Mouse (Mus musculus) erythroblast, adult 5-6 weeks (primary cell): Measurements from ENCODE around the gene Pqlc2. TPM values are rescaled to one million over a fixed set of nuclear protein-coding genes. Genes with fewer than 3 reads are reported as not detected.

Experiments
- ATAC-seq: replicated peaks from 2 replicates; pipeline ENCODE4 v1.8.0; 2016; ENCODE audit warnings: moderate number of reproducible peaks, mild to moderate bottlenecking, moderate TSS enrichment, inconsistent platforms; ENCODE audit not compliant: poor library complexity, low FRiP score, severe bottlenecking
- total RNA-seq, 2 experiments: library from RNA; stranded (forward) in 1 of 2; stranded (reverse) in 1 of 2; fragments of 150-400 nt in 1 of 2; fragments of 200-764, 138-1000 nt in 1 of 2; gene quantifications; 2 replicates each; pipeline versions ENCODE4 v1.2.3 to v1.2.4; 2015 to 2017; ENCODE audit warnings: low replicate concordance in 2 of 2

Gene Pqlc2
- total RNA-seq, 2 experiments from 2014 or later = 1.5 TPM; not detected in 1

DNA sequence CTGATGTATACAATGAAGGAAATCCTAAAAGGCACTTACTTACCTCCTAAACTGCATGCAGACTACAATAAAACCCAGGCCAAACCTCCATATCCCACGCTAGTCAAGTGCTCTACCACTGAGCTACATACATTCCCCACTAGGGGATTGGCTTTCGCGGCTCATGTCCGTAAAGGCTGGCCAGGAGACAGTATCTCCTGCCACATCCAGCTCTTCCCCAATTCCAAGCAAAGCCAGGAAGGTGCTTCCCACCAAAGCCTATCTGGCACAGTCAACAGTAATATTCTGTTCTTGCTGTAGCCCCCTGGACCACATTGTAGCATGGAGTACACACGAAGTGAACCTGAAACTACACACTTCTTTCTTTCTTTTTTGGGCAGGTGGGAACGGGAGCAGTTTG lies 857 bp downstream of the Pqlc2 start:
- no peak for ATAC-seq

- no peak for ATAC-seq
Measured at GRCm38 (mm10) chr4:139307916-139308315, 2.6 kb downstream of the Pqlc2 start.

DNA sequence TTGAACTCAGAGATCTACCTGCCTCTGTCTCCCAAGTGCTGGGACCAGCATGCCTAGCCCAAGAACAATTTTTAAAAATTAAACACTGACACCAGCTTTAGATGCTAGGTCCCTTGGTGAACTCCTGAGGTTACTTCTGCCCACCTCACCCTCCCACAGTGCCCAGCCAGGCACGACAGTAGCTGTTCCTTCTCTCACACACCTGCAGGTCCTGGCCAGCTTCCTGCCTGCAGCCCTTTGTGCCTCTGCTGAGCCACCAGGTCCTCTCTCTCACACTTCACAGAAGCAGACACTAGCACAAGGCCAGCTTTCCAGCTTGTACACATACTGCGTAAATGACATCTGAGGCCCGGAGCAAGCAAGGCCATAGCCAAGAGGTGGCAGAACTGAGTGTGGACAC lies 5.0 kb downstream of the Pqlc2 start:
- ATAC-seq = no peak

DNA sequence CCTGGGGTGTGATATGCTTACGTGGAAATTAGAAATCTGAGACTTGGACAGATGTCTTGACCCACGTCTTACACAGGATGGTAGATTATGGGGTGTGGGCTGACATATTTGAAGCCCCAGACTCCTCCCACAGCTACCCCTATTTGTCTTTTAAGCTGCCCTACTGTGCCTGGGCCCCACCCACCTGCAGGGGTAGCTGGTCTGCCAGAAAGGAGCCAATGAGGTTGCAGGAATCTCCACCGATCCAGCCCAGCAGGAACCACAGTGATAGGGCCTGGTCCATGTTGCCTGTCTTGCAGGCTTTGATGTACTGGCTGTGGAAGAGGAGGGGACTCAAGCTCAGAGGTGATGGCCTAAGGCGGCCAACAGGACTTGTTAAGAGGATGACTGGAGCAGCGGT lies 8.3 kb downstream of the Pqlc2 start:
- no peak for ATAC-seq

GRCm38 (mm10) chr4:139301780-139302179 lies 8.7 kb downstream of the Pqlc2 start:
- no peak for ATAC-seq

GRCm38 (mm10) chr4:139298671-139299366 lies 11.7 kb downstream of the Pqlc2 start:
- ATAC-seq = no peak

DNA sequence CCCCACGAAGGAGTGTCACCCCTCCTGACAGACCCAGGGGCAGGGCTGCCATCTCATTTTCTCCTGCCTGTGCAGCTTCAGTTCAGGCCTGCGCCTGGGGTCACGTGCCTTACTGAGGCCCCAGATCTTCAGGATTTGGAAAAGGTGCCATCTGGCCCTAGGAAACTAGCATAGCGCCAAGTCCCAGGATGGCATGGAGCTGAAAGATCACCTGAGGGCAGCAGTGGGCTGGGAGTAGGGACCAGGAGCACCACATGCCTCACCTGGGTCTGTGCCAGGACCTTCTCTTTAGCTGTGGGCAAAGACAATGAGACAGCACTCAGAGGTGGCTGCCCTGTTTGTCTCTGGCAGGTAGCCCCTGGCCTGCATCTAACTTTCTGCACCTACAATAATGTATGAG lies 12.9 kb downstream of the Pqlc2 start:
- no peak for ATAC-seq

- no peak for ATAC-seq
Measured at GRCm38 (mm10) chr4:139292038-139292437, 18.5 kb downstream of the Pqlc2 start.

GRCm38 (mm10) chr4:139291099-139291498 lies 19.4 kb downstream of the Pqlc2 start:
- ATAC-seq = no peak

DNA sequence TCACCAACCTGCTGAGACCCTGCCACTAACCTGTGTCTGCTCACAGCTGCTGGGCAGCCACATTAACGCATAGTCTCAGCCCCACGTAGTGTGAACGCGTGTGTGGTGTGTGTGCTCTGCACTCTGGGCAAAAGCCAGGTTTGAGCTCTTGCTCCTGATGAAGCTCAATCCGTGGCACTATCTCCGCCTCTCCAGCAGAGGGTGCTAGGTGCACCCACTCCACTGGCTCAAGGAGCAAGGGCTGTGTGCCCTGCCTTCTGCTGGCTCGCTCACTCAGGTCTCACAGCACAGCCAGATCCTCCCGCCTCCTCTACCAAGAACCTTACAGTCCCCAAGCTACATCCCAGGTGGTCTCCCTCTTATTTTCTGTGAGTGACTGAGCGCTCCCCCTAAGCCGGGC lies 21.5 kb downstream of the Pqlc2 start:
- ATAC-seq = peak; percentile 55

DNA sequence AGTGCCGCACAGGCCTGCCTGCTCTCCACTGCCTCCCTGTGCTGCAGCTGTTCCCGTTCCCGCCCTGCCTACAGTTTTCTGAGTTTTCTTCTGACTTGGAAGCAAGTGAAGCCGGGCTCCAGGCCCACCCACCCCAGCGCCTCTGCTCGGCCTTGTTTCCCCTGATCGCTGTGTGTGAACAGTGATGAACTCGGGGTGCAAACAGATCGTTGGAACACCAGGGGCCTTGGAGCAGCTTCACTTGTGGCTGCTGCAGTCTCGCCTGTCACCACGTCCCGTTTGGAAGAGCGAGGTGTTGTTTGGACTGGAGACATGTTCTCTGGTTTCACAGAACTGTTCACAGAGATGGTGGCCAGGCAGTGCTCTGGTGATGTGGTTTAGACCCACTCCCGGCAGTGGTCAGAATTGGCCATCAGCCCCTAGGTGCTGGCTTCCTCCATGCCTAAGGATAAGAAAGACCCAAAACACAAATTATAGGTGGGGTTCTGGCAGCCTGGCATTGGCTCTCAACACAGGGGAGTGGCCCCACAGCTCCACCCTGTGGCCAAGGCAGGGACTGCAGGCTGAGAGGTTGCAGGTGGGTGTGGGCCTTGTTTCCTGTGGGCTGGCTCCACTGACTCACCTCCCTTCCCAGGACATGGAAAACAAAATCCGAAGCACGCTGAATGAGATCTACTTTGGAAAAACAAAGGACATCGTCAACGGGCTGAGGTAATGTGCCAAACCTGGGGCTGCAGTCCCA lies 23.2 kb downstream of the Pqlc2 start:
- peak; percentile 69 for ATAC-seq

GRCm38 (mm10) chr4:139286234-139286633 lies 24.3 kb downstream of the Pqlc2 start:
- no peak for ATAC-seq

- no peak for ATAC-seq
Measured at GRCm38 (mm10) chr4:139284877-139285276, 25.6 kb downstream of the Pqlc2 start.

GRCm38 (mm10) chr4:139282955-139283417 lies 27.5 kb downstream of the Pqlc2 start:
- ATAC-seq = no peak

DNA sequence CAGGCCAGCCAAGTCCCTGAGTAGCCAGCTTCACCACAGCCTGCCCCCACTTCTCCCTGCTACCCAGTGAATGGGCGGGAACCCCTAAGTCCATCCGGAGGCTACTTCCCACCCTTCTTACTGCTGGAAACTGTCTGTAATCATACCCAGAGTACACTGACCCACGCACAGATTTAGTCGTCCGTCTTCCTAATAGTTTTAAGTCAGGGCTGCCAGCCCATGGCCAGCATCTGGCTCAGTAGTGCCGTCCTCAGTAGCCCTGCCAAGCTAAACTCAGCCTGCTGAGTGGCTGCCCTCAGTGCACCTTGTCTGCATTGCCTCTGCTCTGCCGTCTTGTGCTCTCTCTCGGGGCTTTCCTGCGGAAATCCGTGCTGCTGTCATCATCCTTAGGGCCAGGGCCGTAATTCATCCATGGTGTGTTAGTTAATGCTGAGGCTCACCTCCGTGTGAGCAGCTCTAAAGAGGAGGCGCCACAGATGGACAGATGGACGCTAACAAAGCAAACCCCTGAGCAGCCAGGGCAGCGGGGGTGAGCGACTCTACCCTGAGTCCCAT lies 28.6 kb downstream of the Pqlc2 start:
- no peak for ATAC-seq

GRCm38 (mm10) chr4:139280530-139280929 lies 30.0 kb downstream of the Pqlc2 start:
- no peak for ATAC-seq

GRCm38 (mm10) chr4:139276411-139276810 lies 34.1 kb downstream of the Pqlc2 start:
- no peak for ATAC-seq

DNA sequence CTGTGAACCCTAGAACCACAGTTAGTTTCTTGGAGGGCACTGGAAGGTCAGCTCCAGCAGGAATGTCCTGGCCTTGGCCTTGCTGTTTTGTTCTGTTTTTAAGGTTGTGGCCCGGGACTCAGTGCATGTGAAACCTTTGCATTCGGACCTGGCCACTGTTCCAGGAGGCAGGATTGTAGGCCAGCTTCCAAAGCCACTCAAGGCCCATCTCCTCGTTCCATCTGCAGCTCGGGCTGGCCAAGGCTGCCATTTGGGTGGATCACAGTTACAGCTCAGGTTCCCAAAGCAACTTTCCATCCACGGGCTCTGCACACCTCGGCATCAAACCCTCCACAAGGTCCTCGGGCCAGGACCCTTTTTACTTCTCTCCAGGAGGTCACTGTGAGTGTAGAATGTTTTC lies 35.9 kb downstream of the Pqlc2 start:
- ATAC-seq = no peak

- no peak for ATAC-seq
Measured at GRCm38 (mm10) chr4:139272951-139273680, 37.4 kb downstream of the Pqlc2 start.

- ATAC-seq = no peak
Measured at GRCm38 (mm10) chr4:139271562-139271961, 38.9 kb downstream of the Pqlc2 start.
